Mouse (Mus musculus) erythroid progenitor cell, adult 5-6 weeks (primary cell): ENCODE measurements around the gene Olfr1362. TPM values are rescaled to one million over a fixed set of nuclear protein-coding genes. Genes with fewer than 3 reads are reported as not detected.

Experiments
- ATAC-seq: replicated peaks from 2 replicates; pipeline ENCODE4 v1.8.0; 2016; ENCODE audit warnings: moderate number of reproducible peaks, mild to moderate bottlenecking, moderate TSS enrichment, inconsistent platforms; ENCODE audit not compliant: poor library complexity, low FRiP score, severe bottlenecking
- total RNA-seq, 2 experiments: library from RNA; stranded (forward) in 1 of 2; stranded (reverse) in 1 of 2; fragments of 150-400 nt in 1 of 2; fragments of 186-747, 209-891 nt in 1 of 2; gene quantifications; 2 replicates each; pipeline versions ENCODE4 v1.2.3 to v1.2.4; 2015 to 2017; ENCODE audit warnings: low replicate concordance in 2 of 2

Gene Olfr1362
- total RNA-seq (2015; ENCODE audit: low replicate concordance) (not detected in 2 replicates), total RNA-seq (2017; ENCODE audit: low replicate concordance) (not detected in 2 replicates)

DNA sequence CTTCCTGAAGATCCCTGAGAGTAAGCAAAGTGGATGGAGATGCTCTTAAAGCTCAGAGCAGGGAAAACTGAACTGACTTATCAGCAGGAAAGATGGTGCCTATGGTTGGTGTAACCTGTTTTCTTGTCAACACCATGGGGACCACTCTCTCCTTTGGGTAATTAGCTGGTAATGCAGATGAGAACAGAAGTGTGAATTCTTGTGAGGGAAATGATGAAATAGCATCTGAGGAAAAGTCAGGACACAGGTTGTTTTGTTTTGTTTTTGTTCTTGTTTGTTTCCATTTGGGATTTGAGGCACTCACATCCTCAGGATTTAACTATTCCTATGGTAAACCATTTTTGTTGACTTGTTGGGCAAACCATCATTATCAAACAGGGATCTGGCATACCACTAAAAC, at the start of gene Olfr1362:
TSS of gene Olfr1362 (minus strand) at position 101 of the 400 bp plus-strand sequence.
- no peak for ATAC-seq

DNA sequence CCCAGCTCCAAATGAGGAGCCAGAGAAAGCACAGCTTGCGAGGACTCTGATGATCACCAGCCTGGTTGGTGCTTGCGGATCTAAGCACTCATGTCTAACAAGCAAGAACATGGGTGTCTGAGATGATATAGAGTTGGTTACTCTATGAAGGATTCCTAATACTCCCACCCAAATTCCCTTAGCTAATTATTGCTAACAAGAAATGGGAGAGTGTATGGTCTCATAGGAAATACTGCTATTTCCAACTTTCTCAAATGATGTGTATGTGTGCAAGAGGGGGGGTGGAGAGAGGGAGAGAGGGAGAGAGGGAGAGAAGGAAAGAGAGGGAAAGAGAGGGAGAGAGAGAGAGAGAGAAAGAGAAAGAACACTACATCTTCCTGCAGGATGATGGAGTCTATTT, 49.5 kb upstream of the Olfr1362 start, which contains the start of gene Olfr1361:
TSS of gene Olfr1361 (minus strand) at position 101 of the 400 bp plus-strand sequence.
- no peak for ATAC-seq

DNA sequence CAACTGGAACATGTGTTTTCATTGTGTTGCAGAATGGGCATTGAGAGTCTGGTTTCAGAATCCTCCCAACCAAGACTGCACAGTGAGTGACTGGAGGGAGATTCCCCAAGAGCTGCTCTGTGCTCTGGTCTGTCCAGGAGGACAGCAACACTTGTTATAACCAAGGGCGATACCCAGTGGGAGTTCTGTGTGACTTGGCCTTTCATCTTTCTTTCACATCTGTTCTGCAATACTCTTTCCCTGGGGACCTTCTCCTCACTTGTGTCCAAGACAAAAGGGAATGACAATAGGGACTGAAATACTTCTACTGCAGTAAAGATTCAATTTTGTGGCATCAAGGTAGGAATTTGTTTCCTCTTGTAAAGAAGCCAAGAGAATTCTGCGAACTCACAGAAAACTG, 28.6 kb upstream of the Olfr1362 start, which contains the start of gene Olfr11:
TSS of gene Olfr11 (minus strand) at position 101 of the 400 bp plus-strand sequence.
- no peak for ATAC-seq

DNA sequence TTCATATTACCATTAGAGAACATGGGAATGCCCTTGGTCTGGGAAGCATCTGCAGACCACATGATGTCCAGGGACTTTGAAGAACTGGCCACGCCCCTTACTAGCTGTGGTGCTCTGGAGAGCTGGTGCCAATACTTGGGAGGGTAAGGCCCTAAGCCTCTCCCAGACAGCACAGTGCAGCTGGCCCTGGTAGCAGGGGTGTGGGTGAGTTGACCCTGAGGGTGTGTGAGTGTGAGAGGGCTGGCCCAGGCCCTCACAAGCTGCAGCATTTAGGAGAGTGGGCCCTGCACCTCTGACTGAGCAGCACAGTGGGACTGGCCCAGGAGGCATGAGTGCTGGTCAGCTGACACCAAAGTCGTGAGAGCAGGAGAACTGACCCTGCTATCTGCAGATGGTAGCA, 22.2 kb downstream of the Olfr1362 start:
- no peak; the same call in 1 of the 2 replicates for ATAC-seq

DNA sequence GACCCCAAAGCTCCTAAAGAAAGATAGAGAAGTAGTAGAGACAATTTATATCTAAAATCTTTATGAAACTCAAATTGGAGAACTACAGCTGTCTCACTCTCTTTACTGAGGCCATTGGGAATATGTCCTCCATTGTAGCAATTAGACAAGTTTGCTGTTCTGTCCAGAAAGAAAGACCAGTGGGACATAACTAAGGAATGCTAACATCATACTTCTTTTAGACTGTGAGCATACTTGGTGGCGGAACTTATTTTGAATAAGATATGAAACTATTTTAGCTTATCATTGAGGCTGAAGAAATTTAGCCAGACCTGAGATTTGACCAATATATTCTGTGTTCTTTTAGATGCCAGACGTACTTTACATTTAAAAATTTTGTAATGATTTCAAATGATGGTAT, 32.2 kb downstream of the Olfr1362 start, which contains the start of gene Olfr1364:
TSS of gene Olfr1364 (minus strand) at position 101 of the 400 bp plus-strand sequence.
- no peak for ATAC-seq

Other genes starting within 250 kb of the Olfr1362 start
Only the 30 nearest of the 34 such genes appear.
- not detected in 2 replicates for gene Pgbd1, start 173.0 kb downstream of the Olfr1362 start, total RNA-seq (2015; ENCODE audit: low replicate concordance)
- not detected in 2 replicates for gene Pgbd1, start 173.0 kb downstream of the Olfr1362 start, total RNA-seq (2017; ENCODE audit: low replicate concordance)
- gene Zscan26, start 160.3 kb downstream of the Olfr1362 start, total RNA-seq (2015; ENCODE audit: low replicate concordance): 4.7 and 8.0 TPM in 2 replicates
- gene Zscan26, start 160.3 kb downstream of the Olfr1362 start, total RNA-seq (2017; ENCODE audit: low replicate concordance): 0.98 and 3.2 TPM in 2 replicates
- not detected in 2 replicates for gene Nkapl, start 145.5 kb downstream of the Olfr1362 start, total RNA-seq (2015; ENCODE audit: low replicate concordance)
- gene Nkapl, start 145.5 kb downstream of the Olfr1362 start, total RNA-seq (2017; ENCODE audit: low replicate concordance): not detected in 2 replicates
- gene Zkscan4, start 135.1 kb downstream of the Olfr1362 start, total RNA-seq (2015; ENCODE audit: low replicate concordance): not detected in 2 replicates
- gene Zkscan4, start 135.1 kb downstream of the Olfr1362 start, total RNA-seq (2017; ENCODE audit: low replicate concordance): not detected in 2 replicates
- not detected in 2 replicates for gene Gm10065, start 134.6 kb downstream of the Olfr1362 start, total RNA-seq (2015; ENCODE audit: low replicate concordance)
- gene Gm10065, start 134.6 kb downstream of the Olfr1362 start, total RNA-seq (2017; ENCODE audit: low replicate concordance): not detected in 2 replicates
- 2.9 and 8.4 TPM in 2 replicates for gene AK157302, start 118.8 kb downstream of the Olfr1362 start, total RNA-seq (2015; ENCODE audit: low replicate concordance)
- gene AK157302, start 118.8 kb downstream of the Olfr1362 start, total RNA-seq (2017; ENCODE audit: low replicate concordance): 2.0 and 4.1 TPM in 2 replicates
- gene Gm11273, start 112.6 kb downstream of the Olfr1362 start, total RNA-seq (2015; ENCODE audit: low replicate concordance): 4.2 TPM in 1 of 2 replicates, not detected in the other
- gene Gm11273, start 112.6 kb downstream of the Olfr1362 start, total RNA-seq (2017; ENCODE audit: low replicate concordance): 1.5 TPM in 1 of 2 replicates, not detected in the other
- 4.0 and 11.7 TPM in 2 replicates for gene Zkscan8, start 82.9 kb downstream of the Olfr1362 start, total RNA-seq (2015; ENCODE audit: low replicate concordance)
- 1.3 and 1.7 TPM in 2 replicates for gene Zkscan8, start 82.9 kb downstream of the Olfr1362 start, total RNA-seq (2017; ENCODE audit: low replicate concordance)
- not detected in 2 replicates for gene Olfr1366, start 71.2 kb downstream of the Olfr1362 start, total RNA-seq (2015; ENCODE audit: low replicate concordance)
- not detected in 2 replicates for gene Olfr1366, start 71.2 kb downstream of the Olfr1362 start, total RNA-seq (2017; ENCODE audit: low replicate concordance)
- gene Olfr1535, start 54.1 kb downstream of the Olfr1362 start, total RNA-seq (2015; ENCODE audit: low replicate concordance): not detected in 2 replicates
- gene Olfr1535, start 54.1 kb downstream of the Olfr1362 start, total RNA-seq (2017; ENCODE audit: low replicate concordance): not detected in 2 replicates
- not detected in 2 replicates for gene Olfr1364, start 32.3 kb downstream of the Olfr1362 start, total RNA-seq (2015; ENCODE audit: low replicate concordance)
- gene Olfr1364, start 32.3 kb downstream of the Olfr1362 start, total RNA-seq (2017; ENCODE audit: low replicate concordance): not detected in 2 replicates
- not detected in 2 replicates for gene Olfr11, start 28.5 kb upstream of the Olfr1362 start, total RNA-seq (2015; ENCODE audit: low replicate concordance)
- gene Olfr11, start 28.5 kb upstream of the Olfr1362 start, total RNA-seq (2017; ENCODE audit: low replicate concordance): not detected in 2 replicates
- not detected in 2 replicates for gene Olfr1361, start 49.4 kb upstream of the Olfr1362 start, total RNA-seq (2015; ENCODE audit: low replicate concordance)
- not detected in 2 replicates for gene Olfr1361, start 49.4 kb upstream of the Olfr1362 start, total RNA-seq (2017; ENCODE audit: low replicate concordance)
- not detected in 2 replicates for gene Olfr1360, start 63.4 kb upstream of the Olfr1362 start, total RNA-seq (2015; ENCODE audit: low replicate concordance)
- not detected in 2 replicates for gene Olfr1360, start 63.4 kb upstream of the Olfr1362 start, total RNA-seq (2017; ENCODE audit: low replicate concordance)
- not detected in 2 replicates for gene Olfr1359, start 84.1 kb upstream of the Olfr1362 start, total RNA-seq (2015; ENCODE audit: low replicate concordance)
- not detected in 2 replicates for gene Olfr1359, start 84.1 kb upstream of the Olfr1362 start, total RNA-seq (2017; ENCODE audit: low replicate concordance)
- 989 and 1,130 TPM in 2 replicates for gene Hist1h2bl, start 102.1 kb upstream of the Olfr1362 start, total RNA-seq (2015; ENCODE audit: low replicate concordance)
- gene Hist1h2bl, start 102.1 kb upstream of the Olfr1362 start, total RNA-seq (2017; ENCODE audit: low replicate concordance): 1,595 and 2,060 TPM in 2 replicates
- 22.6 and 24.1 TPM in 2 replicates for gene Hist1h2ai, start 102.4 kb upstream of the Olfr1362 start, total RNA-seq (2015; ENCODE audit: low replicate concordance)
- gene Hist1h2ai, start 102.4 kb upstream of the Olfr1362 start, total RNA-seq (2017; ENCODE audit: low replicate concordance): 2,450 and 5,888 TPM in 2 replicates
- 64.9 and 143 TPM in 2 replicates for gene Hist1h3h, start 103.6 kb upstream of the Olfr1362 start, total RNA-seq (2015; ENCODE audit: low replicate concordance)
- gene Hist1h3h, start 103.6 kb upstream of the Olfr1362 start, total RNA-seq (2017; ENCODE audit: low replicate concordance): 379 and 793 TPM in 2 replicates
- gene Hist1h2bm, start 108.0 kb upstream of the Olfr1362 start, total RNA-seq (2015; ENCODE audit: low replicate concordance): 396 and 580 TPM in 2 replicates
- 1,330 and 1,438 TPM in 2 replicates for gene Hist1h2bm, start 108.0 kb upstream of the Olfr1362 start, total RNA-seq (2017; ENCODE audit: low replicate concordance)
- gene Hist1h4j, start 121.0 kb upstream of the Olfr1362 start, total RNA-seq (2015; ENCODE audit: low replicate concordance): 12.6 and 18.4 TPM in 2 replicates
- 900 and 1,530 TPM in 2 replicates for gene Hist1h4j, start 121.0 kb upstream of the Olfr1362 start, total RNA-seq (2017; ENCODE audit: low replicate concordance)
- gene Hist1h4k, start 136.5 kb upstream of the Olfr1362 start, total RNA-seq (2015; ENCODE audit: low replicate concordance): 298 and 381 TPM in 2 replicates
- 3,827 and 6,951 TPM in 2 replicates for gene Hist1h4k, start 136.5 kb upstream of the Olfr1362 start, total RNA-seq (2017; ENCODE audit: low replicate concordance)
- gene Hist1h2ak, start 139.8 kb upstream of the Olfr1362 start, total RNA-seq (2015; ENCODE audit: low replicate concordance): 480 and 792 TPM in 2 replicates
- gene Hist1h2ak, start 139.8 kb upstream of the Olfr1362 start, total RNA-seq (2017; ENCODE audit: low replicate concordance): 4,887 and 6,345 TPM in 2 replicates
- 1,688 and 1,944 TPM in 2 replicates for gene Hist1h2bn, start 140.1 kb upstream of the Olfr1362 start, total RNA-seq (2015; ENCODE audit: low replicate concordance)
- gene Hist1h2bn, start 140.1 kb upstream of the Olfr1362 start, total RNA-seq (2017; ENCODE audit: low replicate concordance): 6,530 and 7,011 TPM in 2 replicates
- 1,815 and 1,971 TPM in 2 replicates for gene Hist1h1b, start 166.6 kb upstream of the Olfr1362 start, total RNA-seq (2015; ENCODE audit: low replicate concordance)
- 4,746 and 7,405 TPM in 2 replicates for gene Hist1h1b, start 166.6 kb upstream of the Olfr1362 start, total RNA-seq (2017; ENCODE audit: low replicate concordance)
- gene Hist1h3i, start 169.3 kb upstream of the Olfr1362 start, total RNA-seq (2015; ENCODE audit: low replicate concordance): 807 and 971 TPM in 2 replicates
- gene Hist1h3i, start 169.3 kb upstream of the Olfr1362 start, total RNA-seq (2017; ENCODE audit: low replicate concordance): 793 and 862 TPM in 2 replicates
- 9.4 and 13.4 TPM in 2 replicates for gene Hist1h2an, start 173.2 kb upstream of the Olfr1362 start, total RNA-seq (2015; ENCODE audit: low replicate concordance)
- 1,681 and 2,099 TPM in 2 replicates for gene Hist1h2an, start 173.2 kb upstream of the Olfr1362 start, total RNA-seq (2017; ENCODE audit: low replicate concordance)
- 31.0 and 96.0 TPM in 2 replicates for gene Hist1h2bp, start 173.4 kb upstream of the Olfr1362 start, total RNA-seq (2015; ENCODE audit: low replicate concordance)
- 241 and 315 TPM in 2 replicates for gene Hist1h2bp, start 173.4 kb upstream of the Olfr1362 start, total RNA-seq (2017; ENCODE audit: low replicate concordance)
- 607 and 1,040 TPM in 2 replicates for gene Hist1h2bq, start 196.2 kb upstream of the Olfr1362 start, total RNA-seq (2015; ENCODE audit: low replicate concordance)
- gene Hist1h2bq, start 196.2 kb upstream of the Olfr1362 start, total RNA-seq (2017; ENCODE audit: low replicate concordance): 124 and 1,223 TPM in 2 replicates
- 587 and 743 TPM in 2 replicates for gene Hist1h2ao, start 196.4 kb upstream of the Olfr1362 start, total RNA-seq (2015; ENCODE audit: low replicate concordance)
- gene Hist1h2ao, start 196.4 kb upstream of the Olfr1362 start, total RNA-seq (2017; ENCODE audit: low replicate concordance): 2,181 TPM in 1 of 2 replicates, not detected in the other
- 328 and 512 TPM in 2 replicates for gene Hist1h4m, start 197.7 kb upstream of the Olfr1362 start, total RNA-seq (2015; ENCODE audit: low replicate concordance)
- gene Hist1h4m, start 197.7 kb upstream of the Olfr1362 start, total RNA-seq (2017; ENCODE audit: low replicate concordance): 4,244 and 7,239 TPM in 2 replicates